12 mouse cellular contexts compared by ENCODE assay signal in genomic region chr2:74727640-74728302, GRCm38 (mm10). TPM values are rescaled to one million over a fixed set of nuclear protein-coding genes. Genes with fewer than 3 reads are reported as not detected.
A peak's percentile ranks its signal among the peaks of the same experiment; 100 is the strongest.
DNase-seq lines count a peak whose midpoint lies in the region; ATAC-seq and TF ChIP-seq lines count a peak whose summit lies in the region.
"Had no signal": no experiment of that assay in that cellular context is flagged by ENCODE, and none has a peak within 500 bp of the region (broad histone marks: within the 10 kb centered on the region; RNA-seq: fewer than 3 reads in every experiment).

No protein-coding gene starts in this region.

- no peaks in the 10 kb centered on the region for H3K36me3 ChIP-seq in heart, embryonic 13.5 days
- no peaks in the 10 kb centered on the region for H3K36me3 ChIP-seq in midbrain, embryonic 11.5 days (ENCODE audit: control insufficient read depth, insufficient read depth, low read length)
- no peaks in the 10 kb centered on the region for H3K36me3 ChIP-seq in midbrain, embryonic 15.5 days (replicated peaks)
- H3K36me3 ChIP-seq in intestine, postnatal 0 days (ENCODE audit: control insufficient read depth, insufficient read depth), result 0 out of 2 replicates have a peak, but pooled peaks cover 6% of the 10 kb centered on the region
- no peaks in the 10 kb centered on the region for H3K36me3 ChIP-seq in stomach, postnatal 0 days (ENCODE audit: control insufficient read depth, insufficient read depth, low read length)

- H3K4me1 ChIP-seq in heart, embryonic 13.5 days, result peaks cover 12% of the 10 kb centered on the region
- peaks cover 6% of the 10 kb centered on the region for H3K4me1 ChIP-seq in midbrain, embryonic 11.5 days (ENCODE audit: control insufficient read depth, insufficient read depth, low read length)
- H3K4me1 ChIP-seq in midbrain, embryonic 15.5 days, result 0 out of 2 replicates have a peak, but pooled peaks cover 3% of the 10 kb centered on the region
- no peaks in the 10 kb centered on the region for H3K4me1 ChIP-seq in intestine, postnatal 0 days (replicated peaks; ENCODE audit: control insufficient read depth, insufficient read depth, low read length)
- H3K4me1 ChIP-seq in stomach, postnatal 0 days (replicated peaks; ENCODE audit: control insufficient read depth, insufficient read depth), result no peaks in the 10 kb centered on the region

- H3K27me3 ChIP-seq in heart, embryonic 13.5 days (replicated peaks), result peaks cover 100% of the 10 kb centered on the region
- H3K27me3 ChIP-seq in midbrain, embryonic 11.5 days (ENCODE audit: control insufficient read depth, insufficient read depth, low read length), result peaks cover 97% of the 10 kb centered on the region
- peaks cover 96% of the 10 kb centered on the region for H3K27me3 ChIP-seq in midbrain, embryonic 15.5 days (replicated peaks)
- peaks cover 89% of the 10 kb centered on the region for H3K27me3 ChIP-seq in intestine, postnatal 0 days (replicated peaks; ENCODE audit: control insufficient read depth, insufficient read depth, low read length)
- H3K27me3 ChIP-seq in stomach, postnatal 0 days (ENCODE audit: control insufficient read depth, insufficient read depth, low read length), result peaks cover 32% of the 10 kb centered on the region

- no peak overlapping the region for H3K9ac ChIP-seq in heart, embryonic 13.5 days
- H3K9ac ChIP-seq in midbrain, embryonic 11.5 days (ENCODE audit: low read length), result no peak overlapping the region
- H3K9ac ChIP-seq in midbrain, embryonic 15.5 days, result no peak overlapping the region
- no peak overlapping the region for H3K9ac ChIP-seq in intestine, postnatal 0 days (ENCODE audit: low read depth, low read length)
- H3K9ac ChIP-seq in stomach, postnatal 0 days (ENCODE audit: low read length), result no peak overlapping the region
- H3K9ac ChIP-seq: liver, embryonic 14.5 days had no signal

- peak overlapping the region; percentile 60 for H3K4me2 ChIP-seq in heart, embryonic 13.5 days
- H3K4me2 ChIP-seq in midbrain, embryonic 11.5 days, result no peak overlapping the region
- H3K4me2 ChIP-seq in midbrain, embryonic 15.5 days, result no peak overlapping the region
- H3K4me2 ChIP-seq in intestine, postnatal 0 days (replicated peaks; ENCODE audit: low read depth), result peak overlapping the region; percentile 13; the same call in 1 of the 2 replicates
- H3K4me2 ChIP-seq in stomach, postnatal 0 days (replicated peaks; ENCODE audit: low read depth), result 0 out of 2 replicates have a peak overlapping the region, but pooled peaks have one; percentile 23

- TF ChIP-seq EP300 in stomach, postnatal 0 days (optimal IDR thresholded peaks at IDR 0.05), result no peak

- TF ChIP-seq CTCF in intestine, postnatal 0 days (IDR thresholded peaks at IDR 0.05; ENCODE audit: low read depth), result no peak
- TF ChIP-seq CTCF in stomach, postnatal 0 days (IDR thresholded peaks at IDR 0.05; ENCODE audit: low read depth), result no peak

- no peak for DNase-seq in heart, adult 9 months (ENCODE audit: low spot score in 2 of 2)
- DNase-seq in midbrain, embryonic 11.5 days (ENCODE audit: low spot score, missing footprints), result no peak
- no peak for DNase-seq in stomach, postnatal 0 days (ENCODE audit: low spot score)
- no peak for DNase-seq in spleen, adult 12 weeks (ENCODE audit: low spot score)
- DNase-seq: adrenal gland, adult 8-10 months; cerebellum, postnatal 36 days; gastrocnemius, postnatal 14 days had no signal

- H3K27ac ChIP-seq in heart, embryonic 13.5 days (replicated peaks), result no peak overlapping the region
- no peak overlapping the region for H3K27ac ChIP-seq in midbrain, embryonic 11.5 days (ENCODE audit: low read depth, low read length)
- no peak overlapping the region for H3K27ac ChIP-seq in midbrain, embryonic 15.5 days
- H3K27ac ChIP-seq in intestine, postnatal 0 days (ENCODE audit: low read depth, low read length), result no peak overlapping the region
- no peak overlapping the region for H3K27ac ChIP-seq in stomach, postnatal 0 days (replicated peaks)
- H3K27ac ChIP-seq: liver, embryonic 14.5 days had no signal

- H3K4me3 ChIP-seq in heart, embryonic 13.5 days, result peak overlapping the region; percentile 38
- H3K4me3 ChIP-seq in midbrain, embryonic 11.5 days (ENCODE audit: low read depth, low read length), result 0 out of 2 replicates have a peak overlapping the region, but pooled peaks have one; percentile 3
- no peak overlapping the region for H3K4me3 ChIP-seq in midbrain, embryonic 15.5 days
- H3K4me3 ChIP-seq in intestine, postnatal 0 days (ENCODE audit: low read depth, low read length), result peak overlapping the region; percentile 21
- H3K4me3 ChIP-seq in stomach, postnatal 0 days (ENCODE audit: low read depth, low read length), result peak overlapping the region; percentile 12

- no peak for ATAC-seq in heart, embryonic 13.5 days (ENCODE audit: extremely low read depth, insufficient number of reproducible peaks, low FRiP score, low TSS enrichment)
- ATAC-seq in midbrain, embryonic 11.5 days (ENCODE audit: low FRiP score), result no peak
- ATAC-seq in midbrain, embryonic 15.5 days (replicated peaks), result no peak
- no peak for ATAC-seq in intestine, postnatal 0 days
- ATAC-seq in stomach, postnatal 0 days (ENCODE audit: low FRiP score, low TSS enrichment), result 0 out of 2 replicates have a peak, but pooled peaks have one; percentile 12
- ATAC-seq in megakaryocyte, adult 5-6 weeks (ENCODE audit: poor library complexity, severe bottlenecking), result no peak

- no peaks in the 10 kb centered on the region for H3K9me3 ChIP-seq in heart, embryonic 13.5 days
- no peaks in the 10 kb centered on the region for H3K9me3 ChIP-seq in midbrain, embryonic 11.5 days (ENCODE audit: control insufficient read depth, low read length)
- no peaks in the 10 kb centered on the region for H3K9me3 ChIP-seq in midbrain, embryonic 15.5 days
- H3K9me3 ChIP-seq in intestine, postnatal 0 days (ENCODE audit: control insufficient read depth), result no peaks in the 10 kb centered on the region
- H3K9me3 ChIP-seq in stomach, postnatal 0 days (ENCODE audit: control insufficient read depth, low read length), result no peaks in the 10 kb centered on the region

- WGBS in heart, embryonic 13.5 days, result under 1% methylated on average over 25 of the region's 25 CpGs
- under 1% methylated on average over 25 of the region's 25 CpGs for WGBS in midbrain, embryonic 11.5 days
- 1% methylated on average over 25 of the region's 25 CpGs for WGBS in midbrain, embryonic 15.5 days
- WGBS in intestine, postnatal 0 days, result 28% methylated on average over 25 of the region's 25 CpGs
- WGBS in stomach, postnatal 0 days, result 12% methylated on average over 25 of the region's 25 CpGs

RNA-seq across cellular contexts. Expression of gene Gm28230, which starts 1.2 kb away (rescaled TPM):
- 0.09 TPM in 1 of 2 replicates, not detected in the other for polyA plus RNA-seq in heart, embryonic 13.5 days (2015; fragmentation: Nextera tagmentation; extraction: Ambion mirVana)
- not detected in 2 replicates for polyA plus RNA-seq in midbrain, embryonic 11.5 days (2014; fragmentation: Nextera tagmentation; extraction: Ambion mirVana)
- polyA plus RNA-seq in midbrain, embryonic 15.5 days (2015; fragmentation: Nextera tagmentation; extraction: Ambion mirVana), result not detected in 2 replicates
- polyA plus RNA-seq in intestine, postnatal 0 days (2015; fragmentation: Nextera tagmentation; extraction: Ambion mirVana), result 0.17 TPM in 1 of 2 replicates, not detected in the other
- polyA plus RNA-seq in stomach, postnatal 0 days (2015; fragmentation: Nextera tagmentation; extraction: Ambion mirVana), result not detected in 2 replicates
- total RNA-seq in megakaryocyte, adult 5-6 weeks (2015), result not detected in 2 replicates
- not detected in 2 replicates for total RNA-seq in megakaryocyte, adult 5-6 weeks (2017)
- polyA plus RNA-seq: liver, embryonic 14.5 days had no signal

RNA-seq across cellular contexts. Expression of gene Hoxd4, which starts 16.0 kb away (rescaled TPM):
- polyA plus RNA-seq in heart, embryonic 13.5 days (2015; fragmentation: Nextera tagmentation; extraction: Ambion mirVana), result not detected in 2 replicates
- not detected in 2 replicates for polyA plus RNA-seq in midbrain, embryonic 11.5 days (2014; fragmentation: Nextera tagmentation; extraction: Ambion mirVana)
- not detected in 2 replicates for polyA plus RNA-seq in midbrain, embryonic 15.5 days (2015; fragmentation: Nextera tagmentation; extraction: Ambion mirVana)
- 0.20 and 0.51 TPM in 2 replicates for polyA plus RNA-seq in intestine, postnatal 0 days (2015; fragmentation: Nextera tagmentation; extraction: Ambion mirVana)
- polyA plus RNA-seq in stomach, postnatal 0 days (2015; fragmentation: Nextera tagmentation; extraction: Ambion mirVana), result 0.08 and 0.19 TPM in 2 replicates
- not detected in 2 replicates for total RNA-seq in megakaryocyte, adult 5-6 weeks (2015)
- not detected in 2 replicates for total RNA-seq in megakaryocyte, adult 5-6 weeks (2017)

RNA-seq across cellular contexts. Expression of gene Hoxd3, which starts 16.0 kb away (rescaled TPM):
- polyA plus RNA-seq in heart, embryonic 13.5 days (2015; fragmentation: Nextera tagmentation; extraction: Ambion mirVana), result 0.74 and 0.89 TPM in 2 replicates
- 0.07 and 0.14 TPM in 2 replicates for polyA plus RNA-seq in midbrain, embryonic 11.5 days (2014; fragmentation: Nextera tagmentation; extraction: Ambion mirVana)
- 0.09 and 0.21 TPM in 2 replicates for polyA plus RNA-seq in midbrain, embryonic 15.5 days (2015; fragmentation: Nextera tagmentation; extraction: Ambion mirVana)
- 3.2 and 3.3 TPM in 2 replicates for polyA plus RNA-seq in intestine, postnatal 0 days (2015; fragmentation: Nextera tagmentation; extraction: Ambion mirVana)
- 1.3 and 1.5 TPM in 2 replicates for polyA plus RNA-seq in stomach, postnatal 0 days (2015; fragmentation: Nextera tagmentation; extraction: Ambion mirVana)
- total RNA-seq in megakaryocyte, adult 5-6 weeks (2015), result not detected in 2 replicates
- total RNA-seq in megakaryocyte, adult 5-6 weeks (2017), result 0.26 TPM in 1 of 2 replicates, not detected in the other
- total RNA-seq: gastrocnemius, postnatal 14 days had no signal

RNA-seq across cellular contexts. Expression of gene Hoxd8, which starts 23.4 kb away (rescaled TPM):
- polyA plus RNA-seq in heart, embryonic 13.5 days (2015; fragmentation: Nextera tagmentation; extraction: Ambion mirVana), result 0.07 and 0.23 TPM in 2 replicates
- polyA plus RNA-seq in midbrain, embryonic 11.5 days (2014; fragmentation: Nextera tagmentation; extraction: Ambion mirVana), result 0.11 TPM in 1 of 2 replicates, not detected in the other
- polyA plus RNA-seq in midbrain, embryonic 15.5 days (2015; fragmentation: Nextera tagmentation; extraction: Ambion mirVana), result 0.08 and 0.10 TPM in 2 replicates
- 2.2 and 2.7 TPM in 2 replicates for polyA plus RNA-seq in intestine, postnatal 0 days (2015; fragmentation: Nextera tagmentation; extraction: Ambion mirVana)
- 1.3 TPM in 2 replicates for polyA plus RNA-seq in stomach, postnatal 0 days (2015; fragmentation: Nextera tagmentation; extraction: Ambion mirVana)
- total RNA-seq in megakaryocyte, adult 5-6 weeks (2015), result not detected in 2 replicates
- total RNA-seq in megakaryocyte, adult 5-6 weeks (2017), result not detected in 2 replicates

RNA-seq across cellular contexts. Expression of gene Hoxd9, which starts 30.2 kb away (rescaled TPM):
- not detected in 2 replicates for polyA plus RNA-seq in heart, embryonic 13.5 days (2015; fragmentation: Nextera tagmentation; extraction: Ambion mirVana)
- not detected in 2 replicates for polyA plus RNA-seq in midbrain, embryonic 11.5 days (2014; fragmentation: Nextera tagmentation; extraction: Ambion mirVana)
- not detected in 2 replicates for polyA plus RNA-seq in midbrain, embryonic 15.5 days (2015; fragmentation: Nextera tagmentation; extraction: Ambion mirVana)
- polyA plus RNA-seq in intestine, postnatal 0 days (2015; fragmentation: Nextera tagmentation; extraction: Ambion mirVana), result 0.64 and 1.6 TPM in 2 replicates
- polyA plus RNA-seq in stomach, postnatal 0 days (2015; fragmentation: Nextera tagmentation; extraction: Ambion mirVana), result 0.31 and 0.34 TPM in 2 replicates
- not detected in 2 replicates for total RNA-seq in megakaryocyte, adult 5-6 weeks (2015)
- not detected in 2 replicates for total RNA-seq in megakaryocyte, adult 5-6 weeks (2017)

Comparison
In these comparisons a context has a peak if more than half of its experiments do, and no peak if none do; other contexts are left out.
1. H3K4me2 ChIP-seq: peak in heart, embryonic 13.5 days (single experiment), intestine, postnatal 0 days (single experiment) and stomach, postnatal 0 days (single experiment); none in midbrain, embryonic 11.5 days (single experiment) and midbrain, embryonic 15.5 days (single experiment).